Mouse (Mus musculus) C2C12 (cell line): Measurements from ENCODE around the gene Tekt4.

Experiments used
- CTCF ChIP-seq: IDR thresholded peaks from one replicate; pipeline ENCODE4 v1.5.1; 2011; ENCODE audit not compliant: control insufficient read depth, insufficient read depth, insufficient read length
- USF1 ChIP-seq: IDR thresholded peaks from one replicate; pipeline ENCODE4 v1.6.1; 2011; ENCODE audit warnings: low read depth, mild to moderate bottlenecking, control low read depth, moderate library complexity

GRCm38 (mm10) chr17:25429886-25430285 lies 24.5 kb upstream of the Tekt4 start:
- TF ChIP-seq CTCF (no peak), USF1 (no peak)
